Mouse (Mus musculus) MEL-GATA-1-ER (cell line): ENCODE measurements around the gene Cdc42se1.

Experiments used
- DNase-seq: peaks from one replicate; pipeline ENCODE4 v3.0.0-alpha.2; 2012; ENCODE audit warnings: low read depth; ENCODE audit errors: extremely low read depth

The Cdc42se1 gene

GRCm38 (mm10) chr3:95223041-95223440 is 5.5 kb upstream of the Cdc42se1 start:
- DNase-seq: no peak

DNA sequence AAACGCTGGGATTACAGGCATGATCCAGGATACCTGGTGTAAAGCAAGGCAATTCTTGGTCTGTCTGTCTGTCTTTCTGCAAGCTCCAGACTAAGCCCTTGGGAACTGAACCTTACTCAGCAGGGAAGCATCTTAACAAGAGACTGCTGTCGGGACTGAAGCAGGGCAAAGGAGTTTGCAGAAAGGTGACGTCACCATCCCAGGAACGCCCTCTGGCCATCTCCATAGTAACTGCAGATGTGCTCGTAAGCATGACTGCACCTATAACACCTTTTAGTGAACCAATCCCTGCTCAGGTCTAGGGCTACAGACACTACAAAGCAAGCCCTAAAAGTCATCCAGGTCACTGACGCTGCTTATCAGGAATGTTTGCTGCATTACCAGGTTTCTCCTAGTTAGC is 4.2 kb upstream of the Cdc42se1 start:
- DNase-seq: no peak

DNA sequence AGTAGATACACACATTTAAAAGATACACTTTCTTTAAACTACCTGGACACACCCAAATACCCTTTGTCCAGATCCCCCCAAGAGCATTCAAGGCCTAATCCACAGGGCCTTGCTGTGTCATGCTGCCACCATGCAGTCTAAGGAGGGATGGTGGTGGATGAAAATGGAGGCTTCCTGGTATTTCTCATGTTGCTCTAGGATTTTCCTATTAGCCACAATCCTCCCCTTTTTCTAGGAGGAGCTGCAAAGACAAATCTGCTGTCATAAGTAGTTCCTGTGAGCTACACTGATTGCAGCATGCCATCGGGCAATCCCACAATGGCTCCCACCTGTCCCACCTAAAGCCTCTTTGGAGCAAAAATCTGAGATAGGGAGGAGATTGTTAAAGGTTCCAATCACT is 1.3 kb upstream of the Cdc42se1 start:
- no peak for DNase-seq

DNA sequence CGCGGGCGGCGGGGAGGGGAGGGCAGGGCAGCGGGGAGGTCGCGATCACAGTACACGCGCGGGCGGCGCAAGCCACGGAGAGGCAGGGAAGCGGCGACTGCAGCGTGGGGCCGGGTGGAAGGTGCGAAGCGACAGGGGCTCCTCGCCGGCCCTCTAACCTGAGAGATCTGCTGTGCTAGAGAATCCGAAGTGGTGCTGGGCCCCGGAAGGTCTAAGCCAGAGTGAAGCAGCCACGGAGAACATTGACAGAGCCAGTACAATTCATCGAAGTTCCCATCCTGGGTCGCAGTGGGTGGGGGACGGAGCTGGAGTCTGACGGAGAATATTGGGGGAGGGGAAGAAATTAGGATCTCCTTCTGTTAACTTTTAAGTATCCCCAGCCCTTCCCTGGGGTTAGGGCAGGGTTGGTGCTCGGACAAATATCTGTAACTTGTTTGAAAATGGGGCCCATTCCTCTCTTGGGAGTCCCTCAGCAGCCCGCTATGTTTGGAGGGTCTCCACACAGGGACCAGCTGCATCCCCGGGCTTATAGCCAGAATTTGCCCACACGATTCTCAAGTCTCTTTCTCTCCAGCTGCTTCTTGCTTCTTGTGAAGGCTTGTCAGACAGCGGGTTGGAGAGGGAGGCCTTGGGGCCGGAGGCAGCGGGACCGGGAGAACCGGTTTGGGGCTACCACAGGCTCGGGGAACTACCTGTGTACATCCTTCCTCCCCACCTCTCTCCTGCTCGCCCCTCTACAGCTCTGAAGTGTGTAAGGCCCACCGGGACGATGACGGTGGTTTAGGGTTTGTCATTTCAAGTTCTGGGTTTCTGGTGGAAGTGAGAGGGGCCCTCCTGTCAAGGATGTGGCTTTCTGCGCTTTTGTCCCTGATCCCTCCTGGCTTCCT is 605 bp downstream of the Cdc42se1 start:
- DNase-seq: peak; percentile 42

- peak; percentile 75 for DNase-seq
These were observed 1.4 kb downstream of the Cdc42se1 start for GRCm38 (mm10) chr3:95229781-95230494.

DNA sequence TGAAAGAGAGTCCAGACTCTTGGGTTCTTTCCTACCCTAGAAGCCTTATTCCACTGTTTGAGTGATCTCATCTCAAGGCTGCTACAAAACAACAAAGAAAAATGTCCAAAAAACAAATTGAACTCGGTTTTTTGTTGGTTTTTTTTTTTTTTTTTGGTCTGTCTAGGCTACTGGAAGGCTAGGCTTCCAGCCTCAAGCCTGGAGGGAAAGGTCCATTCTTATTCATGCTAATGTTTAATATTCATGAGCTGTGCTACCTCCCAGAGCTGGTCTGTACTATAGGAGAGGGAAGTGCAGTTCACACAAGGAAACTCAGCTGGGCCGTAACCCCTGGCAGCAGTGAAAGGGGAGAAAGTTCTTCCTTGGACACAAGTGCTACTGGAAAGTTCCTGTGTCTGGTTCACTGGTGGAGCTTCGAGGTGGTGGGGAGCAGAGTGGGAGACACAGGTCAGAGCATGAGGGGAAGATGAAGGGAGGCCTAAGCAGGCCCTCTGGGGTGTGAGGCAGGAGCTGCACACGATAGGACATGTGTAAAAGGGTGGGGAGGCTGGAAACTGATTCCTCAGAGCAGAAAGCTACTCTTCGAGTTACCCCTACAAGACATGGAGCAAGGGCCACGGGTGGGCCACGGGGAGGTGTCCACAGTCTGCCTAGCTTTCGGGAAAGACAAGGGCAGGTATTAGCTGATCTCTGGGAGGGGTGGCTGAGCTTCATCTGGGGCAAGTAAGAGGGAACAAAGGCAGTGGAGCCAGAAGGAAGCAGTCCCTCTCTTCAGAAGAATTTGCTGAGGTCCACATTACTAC is 2.2 kb downstream of the Cdc42se1 start:
- peak; percentile 85 for DNase-seq

- peak; percentile 86 for DNase-seq
These were observed 3.0 kb downstream of the Cdc42se1 start, which contains the start of gene Mllt11 for GRCm38 (mm10) chr3:95231298-95232221. TSS of gene Mllt11 (minus strand) at chr3:95232171.

DNA sequence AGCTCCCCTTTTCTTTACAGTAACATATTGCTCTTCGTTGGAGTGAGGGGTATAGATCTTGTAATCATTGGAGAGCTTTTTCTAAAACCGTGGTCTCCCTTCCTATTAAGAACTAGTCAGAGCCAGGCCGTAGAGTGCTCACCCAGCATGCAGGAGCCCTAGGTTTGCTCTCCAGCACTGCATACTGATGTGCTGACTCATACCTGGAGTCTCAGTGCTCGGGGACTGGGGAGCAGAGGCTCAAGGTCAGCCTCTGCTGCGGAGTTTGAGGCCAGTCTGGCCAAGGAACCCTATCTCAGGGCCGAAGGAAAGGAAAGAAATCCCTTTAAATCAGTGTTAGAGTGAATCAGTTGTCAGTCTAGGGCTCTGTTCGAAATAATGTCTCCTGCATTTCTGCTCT is 4.2 kb downstream of the Cdc42se1 start:
- DNase-seq: no peak

DNA sequence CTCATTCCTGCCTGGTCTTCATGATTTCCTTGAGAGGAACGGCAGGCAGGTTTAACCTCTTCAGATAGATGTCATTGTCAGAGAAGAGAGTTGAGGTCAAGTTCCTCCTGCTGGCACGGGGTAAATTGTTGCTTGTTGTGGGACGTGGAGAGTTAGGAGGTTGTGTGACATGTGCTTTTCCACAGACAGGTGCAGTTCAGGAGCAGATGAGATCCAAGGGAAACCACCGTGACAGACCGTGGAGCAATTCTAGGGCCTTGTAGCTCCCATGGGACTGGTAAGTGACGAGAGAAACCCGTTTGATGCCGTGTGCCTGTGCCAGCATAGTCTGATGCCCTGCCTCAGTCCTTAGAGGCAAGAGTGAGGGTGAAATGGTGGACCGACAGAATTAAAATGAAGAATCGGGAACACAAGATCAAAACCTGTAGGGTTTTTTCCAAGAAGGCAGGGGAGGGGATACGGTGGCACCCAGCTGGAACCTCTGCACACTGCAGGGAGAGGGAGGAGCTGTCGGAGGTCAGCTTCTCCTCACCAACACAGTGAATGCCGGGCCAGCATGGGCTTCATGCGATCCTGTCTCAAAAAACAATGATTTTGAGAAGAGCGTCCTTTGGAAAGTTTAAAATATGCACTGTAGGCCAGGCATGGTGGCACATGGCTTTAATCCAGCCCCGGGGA is 4.9 kb downstream of the Cdc42se1 start:
- no peak for DNase-seq

DNA sequence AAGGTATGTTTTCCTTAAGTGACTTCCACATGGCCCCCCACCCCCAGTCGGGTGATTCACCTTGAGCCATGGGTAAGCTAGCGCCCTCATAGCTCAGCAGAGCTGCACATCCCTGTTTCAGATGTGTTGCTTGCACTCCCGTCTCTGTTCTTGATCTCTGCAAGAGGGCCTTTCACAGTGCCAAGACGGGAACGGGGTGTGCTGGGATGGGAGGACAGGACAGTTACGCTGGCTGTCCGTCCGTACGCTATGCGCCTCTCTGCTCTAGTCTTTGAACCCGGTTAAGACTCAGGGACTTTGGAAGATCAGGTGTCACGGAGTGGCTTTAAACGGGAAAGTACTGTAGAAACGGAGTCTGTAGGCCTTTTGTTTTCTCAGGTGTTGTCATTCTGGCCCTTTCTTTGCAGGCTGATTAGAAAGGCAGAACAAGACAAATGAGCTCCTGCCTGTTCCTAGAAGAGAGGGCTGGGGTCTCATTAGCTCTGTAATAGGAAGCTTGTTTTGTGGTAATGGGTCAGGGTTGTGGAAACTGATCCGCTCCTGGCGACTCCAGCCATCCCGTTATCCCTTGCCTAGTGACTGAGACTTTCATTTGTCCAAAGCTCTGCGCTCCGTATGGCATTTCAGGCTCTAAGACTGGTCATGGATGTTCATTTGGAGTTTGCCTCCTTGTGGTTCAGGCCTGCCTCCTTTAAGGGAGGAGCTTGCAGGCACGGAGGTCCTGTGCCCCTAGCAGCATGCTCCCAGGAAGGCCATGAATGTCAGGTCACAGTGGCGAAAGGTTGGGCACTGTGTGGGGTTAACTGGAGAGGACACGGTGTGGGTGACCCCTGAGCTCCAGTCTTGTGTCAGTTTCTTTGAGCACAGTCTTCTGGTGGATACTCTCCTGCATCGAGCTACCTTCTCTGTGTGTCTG is 7.1 kb downstream of the Cdc42se1 start:
- no peak for DNase-seq

DNA sequence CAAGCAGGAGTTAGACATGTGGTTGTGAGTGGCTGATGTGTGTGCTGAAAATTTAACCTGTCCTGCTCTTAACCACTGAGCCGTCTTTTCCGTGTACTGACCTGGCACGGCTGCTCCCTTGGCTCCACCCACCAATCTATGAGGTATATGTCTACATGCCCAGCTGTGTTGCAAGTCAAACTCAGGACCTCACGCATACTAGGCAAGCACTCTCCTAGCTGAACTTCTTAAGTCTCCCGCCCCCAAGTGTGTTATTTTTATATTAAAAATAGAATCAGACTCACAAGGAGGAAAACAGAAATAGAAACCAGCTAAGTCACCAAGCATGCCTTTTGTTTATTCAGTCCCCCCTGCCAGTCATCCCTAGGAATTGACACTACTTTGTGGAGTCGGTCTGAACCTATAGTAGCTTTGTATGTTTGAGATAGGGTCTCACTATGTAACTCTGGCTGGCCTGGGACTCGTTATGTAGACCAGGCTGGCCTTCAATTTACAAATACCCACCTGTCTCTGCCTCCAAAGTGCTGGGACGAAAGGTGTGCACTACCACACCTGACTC is 9.1 kb downstream of the Cdc42se1 start:
- no peak for DNase-seq

- no peak for DNase-seq
These were observed 10.5 kb downstream of the Cdc42se1 start for GRCm38 (mm10) chr3:95239022-95239421.

- no peak for DNase-seq
These were observed 11.4 kb downstream of the Cdc42se1 start for GRCm38 (mm10) chr3:95239971-95240370.

DNA sequence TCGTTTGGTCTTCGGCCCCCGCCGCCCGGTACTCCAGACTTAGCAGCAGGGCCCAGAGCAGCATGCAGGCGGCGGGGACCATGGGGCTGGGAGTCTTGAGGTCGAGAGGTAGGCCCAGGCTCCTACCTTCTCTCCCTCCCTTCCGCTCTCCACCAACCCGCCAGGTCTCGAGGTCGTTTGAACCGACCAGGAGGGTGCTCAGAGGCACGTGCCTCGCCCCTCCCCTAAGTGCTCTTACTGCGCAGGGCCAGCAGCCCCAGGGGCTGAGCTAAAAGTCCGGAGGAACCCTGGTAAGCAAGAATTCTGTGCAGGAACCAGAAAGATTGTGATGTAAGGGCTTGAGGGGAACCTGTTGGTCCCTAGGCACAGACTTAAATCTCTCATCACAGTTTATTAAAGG is 12.4 kb downstream of the Cdc42se1 start:
- DNase-seq: no peak

DNA sequence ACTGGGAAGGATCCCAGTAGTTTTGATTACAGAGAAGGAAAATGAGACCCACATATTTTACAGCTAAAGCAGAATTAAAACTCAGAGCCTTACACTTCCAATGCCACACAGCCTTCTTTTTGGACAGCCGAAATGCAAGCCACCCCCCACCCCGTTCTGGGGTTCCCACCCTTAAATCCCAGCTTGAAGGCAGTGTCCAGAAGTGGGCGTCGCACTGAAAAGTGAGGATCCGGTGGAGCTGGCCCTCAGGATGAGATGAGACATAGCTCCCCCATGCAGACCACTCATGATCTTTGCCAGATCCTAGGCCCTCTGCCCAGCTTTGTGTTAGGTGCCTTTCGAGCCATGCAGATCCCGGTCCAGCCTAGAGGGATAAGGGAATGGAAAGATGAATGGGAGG is 13.0 kb downstream of the Cdc42se1 start, which contains the start of gene Gm128:
Gene Gm128, minus strand, starts transcription at position 101 of the 400 bp plus-strand sequence.
- DNase-seq: no peak

DNA sequence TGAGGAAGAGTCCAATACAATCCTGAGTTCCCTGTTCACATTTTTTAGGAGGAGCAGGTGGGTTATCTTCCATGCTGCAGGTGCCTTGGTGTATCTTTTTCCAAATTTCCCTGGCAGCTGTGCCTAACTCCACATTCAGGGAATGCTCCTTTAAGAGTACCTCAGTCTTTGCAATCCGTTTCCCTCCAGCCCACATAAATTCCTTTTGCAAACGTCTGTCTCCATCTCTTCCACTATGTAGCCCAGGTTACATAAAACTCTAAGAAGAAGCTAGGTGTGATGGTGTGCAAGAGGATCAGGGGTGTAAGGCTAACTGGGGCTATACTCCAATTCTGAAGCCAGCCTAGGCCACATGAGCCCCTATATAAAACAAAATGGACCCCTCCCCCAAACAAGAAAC is 14.6 kb downstream of the Cdc42se1 start:
- no peak for DNase-seq

- peak; percentile 91 for DNase-seq
These were observed 18.1 kb downstream of the Cdc42se1 start for GRCm38 (mm10) chr3:95246465-95247231.
